Mouse (Mus musculus): ENCODE measurements around the gene Gm11938.
"Not testable (repeated sequence)": the region's sequence is repeated elsewhere in the genome, so short reads cannot be mapped to it uniquely, and the experiment has no call there.

The Gm11938 gene

DNA sequence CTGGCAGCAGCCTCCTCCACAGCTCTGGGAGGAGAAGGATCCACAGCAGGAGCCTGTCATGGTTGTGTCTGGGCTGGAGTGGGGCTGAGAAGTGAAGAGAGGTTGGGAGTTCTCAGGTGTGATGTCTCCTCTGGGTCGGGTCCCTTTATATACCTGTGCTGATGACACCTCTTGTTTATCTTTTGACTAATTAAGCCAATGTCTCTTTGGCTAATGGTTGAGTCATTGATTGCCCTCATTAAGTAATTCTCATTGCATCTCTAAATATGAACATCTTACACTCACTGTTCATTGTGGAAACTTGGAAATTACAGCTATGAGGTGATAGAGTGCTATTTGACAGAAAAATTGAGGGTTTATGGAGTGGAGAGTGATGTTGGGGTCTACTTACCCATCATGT is at the start of gene Gm11938:
Gm11938 (minus strand) TSS at position 101 of the 400 bp plus-strand sequence.
- POLR2A ChIA-PET, result not testable (repeated sequence)
- CTCF ChIA-PET, result interaction anchor here in 1 of 4 experiments (1.1 kb wide), 1 partner anchor 29 kb away, joined by 3 read pairs; no protein-coding TSS in a partner anchor

DNA sequence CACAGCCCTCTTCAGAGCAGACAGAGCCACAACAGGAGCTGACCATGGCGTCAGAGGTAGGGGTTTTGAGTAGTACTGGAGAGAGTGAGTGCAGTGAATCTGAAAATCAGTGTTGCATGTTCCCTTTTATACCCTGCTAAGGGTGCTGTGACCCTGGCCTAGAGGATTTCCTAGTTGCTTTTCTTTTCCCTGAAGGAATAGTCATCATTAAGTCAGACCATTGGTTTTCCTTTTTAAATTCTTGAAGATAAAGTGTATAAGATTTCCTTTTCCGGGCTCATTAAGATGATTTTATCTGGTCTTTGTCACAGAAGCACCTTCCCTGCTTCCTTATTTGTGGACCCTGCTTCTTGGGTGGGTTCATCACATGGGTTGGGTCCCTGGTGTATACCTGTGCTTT is 47.0 kb upstream of the Gm11938 start, which contains the start of gene Gm11555:
Gm11555 (minus strand) TSS at position 101 of the 400 bp plus-strand sequence.
- POLR2A ChIA-PET, result no interaction called here
- CTCF ChIA-PET, result interaction anchor here in 1 of 4 experiments (0.5 kb wide), 1 partner anchor 9 kb away, joined by 3 read pairs; no protein-coding TSS in a partner anchor

GRCm38 (mm10) chr11:99646444-99646843 is 43.3 kb upstream of the Gm11938 start:
- ChIA-PET CTCF (interaction anchor here in 1 of 4 experiments (0.7 kb wide), 1 partner anchor 336 kb away, joined by 3 read pairs; no protein-coding TSS in a partner anchor), POLR2A (no interaction called here)

- ChIA-PET CTCF (no interaction called here), POLR2A (no interaction called here)
These were observed 41.2 kb upstream of the Gm11938 start for GRCm38 (mm10) chr11:99644351-99644750.

DNA sequence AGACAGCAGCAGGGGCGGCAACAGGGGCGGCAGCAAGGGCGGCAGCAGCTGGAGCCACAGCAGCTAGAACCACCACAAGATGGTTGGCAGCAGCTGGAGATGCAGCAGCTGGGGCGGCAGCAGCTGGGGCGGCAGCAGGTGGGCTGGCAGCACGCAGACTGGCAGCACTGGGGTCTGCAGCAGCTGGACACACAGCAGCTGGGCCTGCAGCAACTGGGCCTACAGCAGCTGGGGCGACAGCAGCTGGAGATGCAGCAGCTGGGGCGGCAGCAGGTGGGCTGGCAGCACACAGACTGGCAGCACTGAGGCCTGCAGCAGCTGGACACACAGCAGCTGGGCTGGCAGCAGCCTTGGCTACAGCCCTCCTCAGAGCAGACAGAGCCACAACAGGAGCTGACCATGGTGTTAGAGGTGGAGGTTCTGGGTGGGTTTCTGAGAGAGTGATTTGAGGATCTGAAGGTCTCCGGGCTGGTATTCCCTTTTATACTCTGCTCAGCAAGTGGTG is 40.6 kb upstream of the Gm11938 start, which contains the start of gene Krtap4-7:
Krtap4-7 (minus strand) TSS at position 455 of the 505 bp plus-strand sequence.
- CTCF ChIA-PET, result not testable (repeated sequence)
- POLR2A ChIA-PET, result interaction anchor here in 1 of 4 experiments (0.6 kb wide), 1 partner anchor 14 kb away, joined by 3 read pairs; no protein-coding TSS in a partner anchor

- CTCF ChIA-PET, result no interaction called here
- POLR2A ChIA-PET, result no interaction called here
These were observed 37.8 kb upstream of the Gm11938 start for GRCm38 (mm10) chr11:99640926-99641325.

DNA sequence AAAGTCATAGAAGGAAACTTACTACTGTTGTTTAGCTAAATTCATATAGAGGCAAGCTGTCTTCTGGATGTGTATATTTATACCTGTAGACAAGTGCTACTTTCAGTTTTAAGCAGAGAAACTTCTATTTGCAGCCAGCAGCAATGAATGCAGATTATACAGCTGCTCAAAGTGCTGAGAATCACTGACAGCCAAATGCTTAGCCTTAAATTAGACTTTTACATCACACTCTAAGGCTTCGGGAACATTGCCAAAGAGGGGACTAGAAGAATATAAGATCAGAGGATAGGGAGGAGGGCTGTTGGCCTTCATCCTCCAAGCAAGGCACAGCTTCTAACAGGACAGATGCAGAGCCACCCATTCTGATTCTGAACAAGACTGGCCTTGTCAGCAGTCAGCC is 34.0 kb upstream of the Gm11938 start:
- ChIA-PET POLR2A (no interaction called here), CTCF (no interaction called here)

DNA sequence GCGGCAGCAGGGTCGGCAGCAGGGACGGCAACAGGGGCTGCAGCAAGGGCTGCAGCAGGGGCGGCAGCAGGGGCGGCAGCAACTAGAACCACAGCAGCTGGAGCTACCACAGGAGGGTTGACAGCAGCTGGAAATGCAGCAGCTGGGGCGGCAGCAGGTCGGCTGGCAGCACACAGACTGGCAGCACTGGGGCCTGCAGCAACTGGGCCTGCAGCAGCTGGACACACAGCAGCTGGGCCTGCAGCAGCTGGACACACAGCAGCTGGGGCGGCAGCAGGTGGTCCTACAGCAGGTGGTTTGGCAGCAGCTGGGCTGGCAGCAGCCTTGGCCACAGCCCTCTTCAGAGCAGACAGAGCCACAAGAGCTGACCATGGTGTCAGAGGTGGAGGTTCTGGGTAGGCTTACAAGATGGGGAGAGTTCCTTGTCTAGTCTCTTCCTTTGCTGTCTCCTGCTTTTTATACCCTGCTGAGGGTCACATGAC is 31.6 kb upstream of the Gm11938 start, which contains the start of gene Krtap4-2:
Krtap4-2 (minus strand) TSS at position 432 of the 482 bp plus-strand sequence.
- ChIA-PET POLR2A (no interaction called here), CTCF (no interaction called here)

GRCm38 (mm10) chr11:99633293-99633692 is 30.2 kb upstream of the Gm11938 start:
- ChIA-PET CTCF (no interaction called here), POLR2A (interaction anchor here in 1 of 4 experiments (0.6 kb wide), 1 partner anchor 40 kb away, joined by 14 read pairs; no protein-coding TSS in a partner anchor)

DNA sequence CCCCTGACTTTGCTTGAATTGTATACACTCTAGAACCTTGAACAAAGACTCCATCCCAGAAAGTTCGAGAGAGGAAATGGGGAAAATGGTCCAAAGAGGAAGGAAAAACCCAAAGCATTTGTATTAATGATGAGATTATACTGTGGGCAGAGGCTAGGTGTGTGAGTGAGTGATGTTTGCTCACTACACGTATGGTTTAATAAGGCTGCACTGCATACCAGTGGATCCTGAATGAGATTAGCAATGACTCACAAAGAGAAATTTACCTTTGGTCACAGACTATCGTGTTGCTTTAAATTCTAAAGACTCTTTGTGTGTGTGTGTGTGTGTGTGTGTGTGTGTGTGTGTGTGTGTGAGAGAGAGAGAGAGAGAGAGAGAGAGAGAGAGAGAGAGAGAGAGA is 27.8 kb upstream of the Gm11938 start:
- POLR2A ChIA-PET, result no interaction called here
- CTCF ChIA-PET, result no interaction called here

- CTCF ChIA-PET, result no interaction called here
- POLR2A ChIA-PET, result no interaction called here
These were observed 25.0 kb upstream of the Gm11938 start, which contains the start of gene Krtap4-1 for GRCm38 (mm10) chr11:99628138-99628537. Krtap4-1 (minus strand) TSS chr11:99628238.

DNA sequence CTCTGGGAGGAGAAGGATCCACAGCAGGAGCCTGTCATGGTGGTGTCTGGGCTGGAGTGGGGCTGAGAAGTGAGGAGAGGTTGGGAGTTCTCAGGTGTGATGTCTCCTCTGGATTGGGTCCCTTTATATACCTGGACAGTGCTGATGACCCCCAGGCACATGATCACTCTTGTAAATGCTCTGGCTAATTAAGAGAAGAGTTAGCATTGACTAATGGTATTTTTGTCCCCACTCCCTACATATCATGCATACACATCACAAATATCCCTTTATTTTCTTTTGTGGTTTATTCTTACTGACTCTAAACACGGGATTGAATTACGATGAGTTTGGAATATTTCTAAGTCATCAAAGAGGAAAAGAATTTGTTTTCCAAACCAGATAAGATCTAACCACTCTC is 17.2 kb upstream of the Gm11938 start, which contains the start of gene Gm11562:
Gm11562 (minus strand) TSS at position 101 of the 400 bp plus-strand sequence.
- ChIA-PET CTCF (no interaction called here), POLR2A (no interaction called here)

DNA sequence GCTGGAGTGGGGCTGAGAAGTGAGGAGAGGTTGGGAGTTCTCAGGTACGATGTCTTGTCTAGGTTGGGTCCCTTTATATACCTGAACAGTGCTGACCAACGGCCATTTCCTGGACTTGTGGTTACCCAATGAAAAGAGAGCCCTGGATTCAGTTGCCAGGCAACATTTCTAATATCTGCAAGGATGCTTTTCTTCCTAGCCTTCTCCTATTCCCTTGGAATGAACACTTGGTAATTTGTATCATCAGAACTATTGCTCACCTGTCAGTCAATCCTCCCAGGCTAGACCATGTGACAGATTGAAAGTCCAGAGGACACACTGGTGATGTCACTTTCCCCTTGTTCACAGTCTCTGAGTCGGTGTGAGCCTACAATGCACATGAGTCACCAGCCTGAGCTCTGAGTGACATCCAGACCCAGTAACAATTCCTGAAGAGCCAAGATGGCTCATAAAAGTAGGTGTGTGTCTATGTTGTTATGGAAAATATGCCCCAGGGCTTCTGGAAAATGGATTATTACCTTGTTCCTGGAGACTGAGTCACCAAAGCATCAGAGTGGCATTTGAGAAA is 11.8 kb upstream of the Gm11938 start, which contains the start of gene Krtap2-4:
Krtap2-4 (minus strand) TSS at position 51 of the 568 bp plus-strand sequence.
- ChIA-PET CTCF (no interaction called here), POLR2A (no interaction called here)

GRCm38 (mm10) chr11:99610089-99610488 is 7.0 kb upstream of the Gm11938 start, which contains the start of gene Gm11937:
Gm11937 (minus strand) TSS chr11:99610189.
- POLR2A ChIA-PET, CTCF ChIA-PET: not testable (repeated sequence)

GRCm38 (mm10) chr11:99609126-99609525 is 6.0 kb upstream of the Gm11938 start:
- CTCF ChIA-PET, result no interaction called here
- POLR2A ChIA-PET, result no interaction called here

DNA sequence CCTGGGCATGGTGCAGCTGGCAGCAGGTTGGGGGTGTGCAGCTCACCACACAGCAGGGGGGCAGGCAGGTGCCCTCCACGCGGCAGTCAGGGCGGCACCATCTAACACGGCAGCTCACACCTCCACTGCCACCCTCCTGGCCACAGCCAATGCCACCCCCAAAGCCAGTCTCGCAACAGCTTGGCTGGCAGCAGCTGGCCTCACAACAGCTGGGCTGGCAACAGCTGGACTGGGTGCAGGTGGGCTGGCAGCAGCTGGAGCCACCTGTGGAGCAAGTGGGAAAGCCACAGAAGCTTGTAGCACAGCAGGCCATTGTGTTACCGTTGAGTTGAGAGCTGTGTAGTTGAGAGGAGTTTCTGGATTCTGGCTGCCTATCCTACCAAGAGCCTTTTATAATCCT is 5.4 kb downstream of the Gm11938 start, which contains the start of gene Krtap9-3:
Krtap9-3 (minus strand) TSS at position 364 of the 400 bp plus-strand sequence.
- CTCF ChIA-PET, result interaction anchor here in 2 of 4 experiments (0.5 to 0.8 kb wide), 2 partner anchors 23 to 24 kb away, joined by 3 to 5 read pairs; no protein-coding TSS in a partner anchor

GRCm38 (mm10) chr11:99590981-99591380 is 12.1 kb downstream of the Gm11938 start, which contains the start of gene Krtap1-3:
Krtap1-3 (minus strand) TSS chr11:99591339.
- CTCF ChIA-PET, result interaction anchor here in 2 of 4 experiments (0.5 to 2.1 kb wide), 2 partner anchors 17 kb away, joined by 7 to 9 read pairs; no protein-coding TSS in a partner anchor

More for the DNA sequence above, 5.4 kb downstream of the Gm11938 start, which contains the start of gene Krtap9-3:
- POLR2A ChIA-PET, result not testable (repeated sequence)

GRCm38 (mm10) chr11:99585096-99585495 is 18.0 kb downstream of the Gm11938 start:
- ChIA-PET POLR2A (no interaction called here), CTCF (interaction anchor here in 2 of 4 experiments (0.6 to 0.7 kb wide), 2 partner anchors 11 to 435 kb away, joined by 3 read pairs; no protein-coding TSS in a partner anchor)

More at GRCm38 (mm10) chr11:99590981-99591380, 12.1 kb downstream of the Gm11938 start, which contains the start of gene Krtap1-3:
- POLR2A ChIA-PET, result no interaction called here

DNA sequence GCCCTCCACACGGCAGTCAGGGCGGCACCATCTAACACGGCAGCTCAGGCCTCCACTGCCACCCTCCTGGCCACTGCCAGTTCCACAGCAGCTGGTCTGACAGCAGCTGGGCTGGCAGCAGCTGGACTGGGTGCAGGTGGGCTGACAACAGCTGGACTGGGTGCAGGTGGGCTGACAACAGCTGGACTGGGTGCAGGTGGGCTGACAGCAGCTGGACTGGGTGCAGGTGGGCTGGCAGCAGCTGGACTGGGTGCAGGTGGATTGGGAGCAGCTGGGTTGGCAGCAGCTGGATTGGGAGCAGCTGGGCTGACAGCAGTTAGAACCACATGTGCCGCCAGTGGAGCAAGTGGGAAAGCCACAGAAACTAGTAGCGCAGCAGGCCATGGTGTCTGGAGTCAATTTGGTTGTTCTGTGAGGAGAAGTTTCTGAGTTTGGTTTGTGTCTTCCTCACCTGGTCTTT is 19.8 kb downstream of the Gm11938 start, which contains the start of gene Krtap1-4:
Krtap1-4 (minus strand) TSS at position 410 of the 460 bp plus-strand sequence.
- ChIA-PET POLR2A (no interaction called here), CTCF (interaction anchor here in 1 of 4 experiments (1.4 kb wide), 1 partner anchor 10 kb away, joined by 3 read pairs; no protein-coding TSS in a partner anchor)

- ChIA-PET POLR2A (no interaction called here), CTCF (no interaction called here)
These were observed 21.5 kb downstream of the Gm11938 start for GRCm38 (mm10) chr11:99581564-99581963.

All from embryonic stem cell, embryonic (primary cell).